Mouse (Mus musculus): ENCODE results near the gene Slc6a11. TPM values are rescaled to one million over a fixed set of nuclear protein-coding genes. Genes with fewer than 3 reads are reported as not detected.

The Slc6a11 gene
- polyA plus RNA-seq (2014; fragmentation: Nextera tagmentation; extraction: Ambion mirVana): 0.73 and 0.91 TPM in 2 replicates

- WGBS: 3% methylated on average over 70 of the region's 76 CpGs
- Histone ChIP-seq H3K36me3 (ENCODE audit: control insufficient read depth, insufficient read depth, low read length) (no peaks in the 10 kb centered on the region), H3K27ac (ENCODE audit: low read depth, low read length) (no peak within 1 kb of the TSS), H3K4me1 (replicated peaks; ENCODE audit: control insufficient read depth, insufficient read depth, low read length) (peaks cover 4% of the 10 kb centered on the region; the same call in 1 of the 2 replicates), H3K9me3 (ENCODE audit: control insufficient read depth, low read length) (no peaks in the 10 kb centered on the region), H3K4me3 (ENCODE audit: low read depth, low read length) (peak within 1 kb of the TSS; percentile 49), H3K9ac (ENCODE audit: low read depth, low read length) (peak within 1 kb of the TSS; percentile 65), H3K4me2 (replicated peaks; ENCODE audit: low read depth, low read length) (peak within 1 kb of the TSS; percentile 94), H3K27me3 (ENCODE audit: control insufficient read depth, insufficient read depth, low read length) (peaks cover 22% of the 10 kb centered on the region)
- DNase-seq (ENCODE audit: low spot score) (peak; percentile 60), ATAC-seq (ENCODE audit: low FRiP score) (no peak)
Measured at GRCm38 (mm10) chr6:114131122-114131872, at the start of gene Slc6a11. Gene Slc6a11 (plus strand): TSS chr6:114131241.

- WGBS: 17% methylated on average over 7 of the region's 7 CpGs
- H3K9ac ChIP-seq (ENCODE audit: low read depth, low read length): no peak overlapping the region
- no peaks in the 10 kb centered on the region for H3K36me3 ChIP-seq (ENCODE audit: control insufficient read depth, insufficient read depth, low read length)
- no peak overlapping the region for H3K4me2 ChIP-seq (replicated peaks; ENCODE audit: low read depth, low read length)
- no peaks in the 10 kb centered on the region for H3K27me3 ChIP-seq (ENCODE audit: control insufficient read depth, insufficient read depth, low read length)
- peak; percentile 63 for DNase-seq (ENCODE audit: low spot score)
- H3K27ac ChIP-seq (ENCODE audit: low read depth, low read length): no peak overlapping the region
- H3K4me1 ChIP-seq (replicated peaks; ENCODE audit: control insufficient read depth, insufficient read depth, low read length): no peaks in the 10 kb centered on the region
- no peak overlapping the region for H3K4me3 ChIP-seq (ENCODE audit: low read depth, low read length)
- H3K9me3 ChIP-seq (ENCODE audit: control insufficient read depth, low read length): no peaks in the 10 kb centered on the region
- ATAC-seq (ENCODE audit: low FRiP score): no peak
Measured at GRCm38 (mm10) chr6:114087106-114087505, 43.9 kb upstream of the Slc6a11 start.

- Histone ChIP-seq H3K4me2 (replicated peaks; ENCODE audit: low read depth, low read length) (no peak overlapping the region), H3K27me3 (ENCODE audit: control insufficient read depth, insufficient read depth, low read length) (no peaks in the 10 kb centered on the region), H3K36me3 (ENCODE audit: control insufficient read depth, insufficient read depth, low read length) (no peaks in the 10 kb centered on the region), H3K4me1 (replicated peaks; ENCODE audit: control insufficient read depth, insufficient read depth, low read length) (peaks cover 4% of the 10 kb centered on the region; the same call in 1 of the 2 replicates), H3K4me3 (ENCODE audit: low read depth, low read length) (no peak overlapping the region), H3K9ac (ENCODE audit: low read depth, low read length) (no peak overlapping the region), H3K9me3 (ENCODE audit: control insufficient read depth, low read length) (no peaks in the 10 kb centered on the region), H3K27ac (ENCODE audit: low read depth, low read length) (no peak overlapping the region)
- peak; percentile 86 for DNase-seq (ENCODE audit: low spot score)
- WGBS: 22% methylated on average over 5 of the region's 5 CpGs
- 0 out of 2 replicates have a peak, but pooled peaks have one; percentile 41 for ATAC-seq (ENCODE audit: low FRiP score)
Measured at GRCm38 (mm10) chr6:114089626-114090025, 41.4 kb upstream of the Slc6a11 start.

GRCm38 (mm10) chr6:114092216-114092615 lies 38.8 kb upstream of the Slc6a11 start:
- ATAC-seq (ENCODE audit: low FRiP score) (no peak), DNase-seq (ENCODE audit: low spot score) (peak; percentile 19)
- H3K9me3 ChIP-seq (ENCODE audit: control insufficient read depth, low read length): no peaks in the 10 kb centered on the region
- H3K4me2 ChIP-seq (replicated peaks; ENCODE audit: low read depth, low read length): no peak overlapping the region
- no peak overlapping the region for H3K9ac ChIP-seq (ENCODE audit: low read depth, low read length)
- 25% methylated on average over 8 of the region's 9 CpGs for WGBS
- H3K4me1 ChIP-seq (replicated peaks; ENCODE audit: control insufficient read depth, insufficient read depth, low read length): peaks cover 6% of the 10 kb centered on the region; the same call in 1 of the 2 replicates
- H3K36me3 ChIP-seq (ENCODE audit: control insufficient read depth, insufficient read depth, low read length): no peaks in the 10 kb centered on the region
- no peak overlapping the region for H3K4me3 ChIP-seq (ENCODE audit: low read depth, low read length)
- H3K27me3 ChIP-seq (ENCODE audit: control insufficient read depth, insufficient read depth, low read length): no peaks in the 10 kb centered on the region
- no peak overlapping the region for H3K27ac ChIP-seq (ENCODE audit: low read depth, low read length)

DNA sequence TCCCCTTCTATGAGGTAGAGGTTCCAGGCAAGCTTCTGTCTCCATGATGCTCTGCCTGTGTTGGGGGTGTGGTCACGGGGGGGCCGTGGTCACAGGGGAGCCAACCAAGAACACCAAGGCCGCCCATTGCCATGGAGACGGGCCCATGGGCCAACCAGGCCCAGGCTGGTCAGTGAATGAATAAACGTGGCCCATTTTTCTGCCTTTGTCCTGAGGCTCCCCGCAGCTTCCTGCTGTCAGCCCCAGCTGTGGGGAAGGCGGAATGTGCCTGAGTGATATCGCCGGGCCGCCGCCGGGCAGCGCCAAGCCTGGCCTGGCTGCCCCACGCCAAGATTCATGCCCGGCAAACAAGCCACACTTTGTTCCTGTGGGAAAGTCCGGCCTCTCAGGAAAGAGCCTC lies 36.8 kb upstream of the Slc6a11 start:
- ATAC-seq (ENCODE audit: low FRiP score) (peak; percentile 77), DNase-seq (ENCODE audit: low spot score) (peak; percentile 69)
- WGBS: 36% methylated on average over 16 of the region's 16 CpGs
- no peak overlapping the region for H3K4me2 ChIP-seq (replicated peaks; ENCODE audit: low read depth, low read length)
- peaks cover 6% of the 10 kb centered on the region; the same call in 1 of the 2 replicates for H3K4me1 ChIP-seq (replicated peaks; ENCODE audit: control insufficient read depth, insufficient read depth, low read length)
- no peaks in the 10 kb centered on the region for H3K27me3 ChIP-seq (ENCODE audit: control insufficient read depth, insufficient read depth, low read length)
- no peaks in the 10 kb centered on the region for H3K36me3 ChIP-seq (ENCODE audit: control insufficient read depth, insufficient read depth, low read length)
- no peaks in the 10 kb centered on the region for H3K9me3 ChIP-seq (ENCODE audit: control insufficient read depth, low read length)
- peak overlapping the region; percentile 3; the same call in 1 of the 2 replicates for H3K9ac ChIP-seq (ENCODE audit: low read depth, low read length)
- H3K27ac ChIP-seq (ENCODE audit: low read depth, low read length): 0 out of 2 replicates have a peak overlapping the region, but pooled peaks have one; percentile 27
- no peak overlapping the region for H3K4me3 ChIP-seq (ENCODE audit: low read depth, low read length)

- Histone ChIP-seq H3K4me1 (replicated peaks; ENCODE audit: control insufficient read depth, insufficient read depth, low read length) (peaks cover 6% of the 10 kb centered on the region; the same call in 1 of the 2 replicates), H3K9me3 (ENCODE audit: control insufficient read depth, low read length) (no peaks in the 10 kb centered on the region), H3K36me3 (ENCODE audit: control insufficient read depth, insufficient read depth, low read length) (no peaks in the 10 kb centered on the region), H3K27me3 (ENCODE audit: control insufficient read depth, insufficient read depth, low read length) (no peaks in the 10 kb centered on the region), H3K4me2 (replicated peaks; ENCODE audit: low read depth, low read length) (no peak overlapping the region), H3K27ac (ENCODE audit: low read depth, low read length) (no peak overlapping the region), H3K4me3 (ENCODE audit: low read depth, low read length) (no peak overlapping the region), H3K9ac (ENCODE audit: low read depth, low read length) (no peak overlapping the region)
- 89% methylated on average over 6 of the region's 6 CpGs for WGBS
- ATAC-seq (ENCODE audit: low FRiP score): no peak
- no peak for DNase-seq (ENCODE audit: low spot score)
Measured at GRCm38 (mm10) chr6:114096574-114096973, 34.5 kb upstream of the Slc6a11 start.

GRCm38 (mm10) chr6:114101923-114102322 lies 29.1 kb upstream of the Slc6a11 start:
- Histone ChIP-seq H3K27ac (ENCODE audit: low read depth, low read length) (no peak overlapping the region), H3K36me3 (ENCODE audit: control insufficient read depth, insufficient read depth, low read length) (no peaks in the 10 kb centered on the region)
- no peak for ATAC-seq (ENCODE audit: low FRiP score)

DNA sequence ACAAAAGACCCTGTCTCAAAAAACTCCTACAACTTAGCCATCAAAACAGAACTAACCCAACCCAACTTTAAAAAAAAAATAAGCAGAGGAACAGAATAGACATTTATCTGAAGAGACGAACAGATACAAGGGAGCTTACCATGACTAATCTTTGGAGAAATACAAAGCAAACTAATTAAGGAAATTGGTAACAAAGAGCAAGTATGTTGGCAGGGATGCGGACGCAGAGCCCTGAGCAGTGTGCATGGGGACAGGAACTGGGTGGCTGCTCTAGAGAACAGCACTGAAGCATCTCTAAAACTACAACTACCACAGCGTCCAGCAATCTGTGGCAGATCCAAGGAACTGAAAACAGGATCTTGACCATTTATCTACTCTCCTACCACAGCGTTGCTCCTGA lies 11.5 kb upstream of the Slc6a11 start:
- Histone ChIP-seq H3K36me3 (ENCODE audit: control insufficient read depth, insufficient read depth, low read length) (no peaks in the 10 kb centered on the region), H3K9me3 (ENCODE audit: control insufficient read depth, low read length) (no peaks in the 10 kb centered on the region), H3K27ac (ENCODE audit: low read depth, low read length) (no peak overlapping the region), H3K4me3 (ENCODE audit: low read depth, low read length) (no peak overlapping the region), H3K4me1 (replicated peaks; ENCODE audit: control insufficient read depth, insufficient read depth, low read length) (no peaks in the 10 kb centered on the region), H3K27me3 (ENCODE audit: control insufficient read depth, insufficient read depth, low read length) (no peaks in the 10 kb centered on the region), H3K9ac (ENCODE audit: low read depth, low read length) (no peak overlapping the region), H3K4me2 (replicated peaks; ENCODE audit: low read depth, low read length) (no peak overlapping the region)
- WGBS: 65% methylated on average over 5 of the region's 5 CpGs
- ATAC-seq (ENCODE audit: low FRiP score) (no peak), DNase-seq (ENCODE audit: low spot score) (no peak)

More at GRCm38 (mm10) chr6:114101923-114102322, 29.1 kb upstream of the Slc6a11 start:
- H3K9me3 ChIP-seq (ENCODE audit: control insufficient read depth, low read length): no peaks in the 10 kb centered on the region
- no peak overlapping the region for H3K4me2 ChIP-seq (replicated peaks; ENCODE audit: low read depth, low read length)
- WGBS: 91% methylated on average over 8 of the region's 8 CpGs
- H3K4me1 ChIP-seq (replicated peaks; ENCODE audit: control insufficient read depth, insufficient read depth, low read length): no peaks in the 10 kb centered on the region
- DNase-seq (ENCODE audit: low spot score): no peak
- no peak overlapping the region for H3K9ac ChIP-seq (ENCODE audit: low read depth, low read length)
- no peak overlapping the region for H3K4me3 ChIP-seq (ENCODE audit: low read depth, low read length)
- H3K27me3 ChIP-seq (ENCODE audit: control insufficient read depth, insufficient read depth, low read length): no peaks in the 10 kb centered on the region

DNA sequence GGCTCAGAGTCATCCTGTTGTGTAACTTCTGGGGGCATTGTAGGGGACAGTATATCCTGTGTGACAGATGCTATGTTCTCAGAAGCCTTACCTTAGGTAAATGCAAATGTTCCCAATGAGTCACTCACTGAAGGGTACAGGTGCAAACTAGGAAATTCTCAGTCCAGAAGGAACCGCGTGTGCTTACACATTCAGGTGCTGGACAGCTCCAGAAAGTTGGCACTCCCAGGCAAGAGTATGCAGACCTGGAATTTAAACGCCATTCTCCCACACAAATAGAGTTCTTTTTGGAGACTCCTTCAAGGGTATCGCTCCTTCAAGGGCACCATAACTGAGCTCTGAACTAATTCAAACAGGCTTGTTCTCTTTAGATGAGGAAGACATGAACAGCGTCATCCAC lies 5.5 kb upstream of the Slc6a11 start:
- DNase-seq (ENCODE audit: low spot score) (peak; percentile 6), ATAC-seq (ENCODE audit: low FRiP score) (no peak)
- Histone ChIP-seq H3K4me1 (replicated peaks; ENCODE audit: control insufficient read depth, insufficient read depth, low read length) (no peaks in the 10 kb centered on the region), H3K27me3 (ENCODE audit: control insufficient read depth, insufficient read depth, low read length) (peaks cover 5% of the 10 kb centered on the region), H3K4me3 (ENCODE audit: low read depth, low read length) (no peak overlapping the region), H3K9me3 (ENCODE audit: control insufficient read depth, low read length) (no peaks in the 10 kb centered on the region), H3K36me3 (ENCODE audit: control insufficient read depth, insufficient read depth, low read length) (no peaks in the 10 kb centered on the region), H3K4me2 (replicated peaks; ENCODE audit: low read depth, low read length) (no peak overlapping the region), H3K27ac (ENCODE audit: low read depth, low read length) (no peak overlapping the region), H3K9ac (ENCODE audit: low read depth, low read length) (no peak overlapping the region)
- 74% methylated on average over 5 of the region's 5 CpGs for WGBS
